Comparison of ENCODE assay signal across 8 mouse cellular contexts in the genomic region with DNA sequence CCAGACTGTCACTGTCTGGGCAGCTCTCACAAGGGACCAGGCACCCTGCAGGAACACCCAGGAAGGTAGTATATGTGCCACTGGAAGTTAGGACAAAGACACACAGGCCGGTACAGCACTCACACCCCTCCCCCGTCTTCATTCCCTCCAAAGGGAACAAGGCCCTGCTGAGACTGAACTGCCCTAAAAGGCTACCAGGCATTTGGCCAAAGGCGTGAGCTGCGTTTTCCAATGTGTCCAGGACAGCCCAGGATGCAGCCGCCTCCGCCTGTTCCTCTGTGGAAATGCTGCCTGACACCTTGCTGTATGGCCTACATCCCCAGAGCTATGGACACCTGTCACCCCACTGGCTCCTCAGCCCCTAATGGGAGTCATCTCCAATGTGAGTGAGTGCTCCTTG. TPM values are rescaled to one million over a fixed set of nuclear protein-coding genes. Genes with fewer than 3 reads are reported as not detected.
DNase-seq lines count a peak whose midpoint lies in the region; ATAC-seq and TF ChIP-seq lines count a peak whose summit lies in the region.
"Had no signal": no experiment of that assay in that cellular context is flagged by ENCODE, and none has a peak within 500 bp of the region (broad histone marks: within the 10 kb centered on the region; RNA-seq: fewer than 3 reads in every experiment).

No protein-coding gene starts in this region.

- H3K27ac ChIP-seq in gastrocnemius, adult 2 months = peak overlapping the region; percentile 86
- H3K27ac ChIP-seq in hindbrain, embryonic 16.5 days (ENCODE audit: low read depth, low read length) = 0 out of 2 replicates have a peak overlapping the region, but pooled peaks have one; percentile 17
- H3K27ac ChIP-seq in lung, embryonic 15.5 days = peak overlapping the region; percentile 80
- H3K27ac ChIP-seq: liver, embryonic 15.5 days had no signal

- no peaks in the 10 kb centered on the region for H3K9me3 ChIP-seq in hindbrain, embryonic 16.5 days (ENCODE audit: control insufficient read depth, low read length)
- no peaks in the 10 kb centered on the region for H3K9me3 ChIP-seq in lung, embryonic 15.5 days
- H3K9me3 ChIP-seq: liver, embryonic 15.5 days had no signal

- peak; percentile 56; the same call in 1 of the 2 replicates for ATAC-seq in hindbrain, embryonic 16.5 days
- ATAC-seq in lung, embryonic 15.5 days (ENCODE audit: borderline replicate concordance, extremely low read depth, low FRiP score, low TSS enrichment) = peak; percentile 52

- peak overlapping the region; percentile 40 for H3K4me3 ChIP-seq in gastrocnemius, adult 2 months
- H3K4me3 ChIP-seq in hindbrain, embryonic 16.5 days (ENCODE audit: low read length) = no peak overlapping the region
- no peak overlapping the region for H3K4me3 ChIP-seq in lung, embryonic 15.5 days
- H3K4me3 ChIP-seq: liver, embryonic 15.5 days had no signal

- no peaks in the 10 kb centered on the region for H3K27me3 ChIP-seq in hindbrain, embryonic 16.5 days (replicated peaks; ENCODE audit: control insufficient read depth, insufficient read depth, low read length)
- H3K27me3 ChIP-seq in lung, embryonic 15.5 days = no peaks in the 10 kb centered on the region
- H3K27me3 ChIP-seq: liver, embryonic 15.5 days had no signal

- peak; percentile 6; the same call in 1 of the 2 replicates for TF ChIP-seq CTCF in gastrocnemius, adult 2 months (IDR thresholded peaks at IDR 0.05)

- H3K4me1 ChIP-seq in hindbrain, embryonic 16.5 days (ENCODE audit: control insufficient read depth, insufficient read depth, low read depth, low read length) = peaks cover 28% of the 10 kb centered on the region
- H3K4me1 ChIP-seq in lung, embryonic 15.5 days = peaks cover 54% of the 10 kb centered on the region

- H3K9ac ChIP-seq in hindbrain, embryonic 16.5 days (ENCODE audit: low read depth, low read length) = no peak overlapping the region
- H3K9ac ChIP-seq in lung, embryonic 15.5 days = no peak overlapping the region
- H3K9ac ChIP-seq: liver, embryonic 15.5 days had no signal

- 37% methylated on average over 6 of the region's 6 CpGs for WGBS in hindbrain, embryonic 16.5 days
- 37% methylated on average over 6 of the region's 6 CpGs for WGBS in lung, embryonic 15.5 days

- H3K4me2 ChIP-seq in hindbrain, embryonic 16.5 days (ENCODE audit: low read length) = no peak overlapping the region
- no peak overlapping the region for H3K4me2 ChIP-seq in lung, embryonic 15.5 days
- H3K4me2 ChIP-seq: liver, embryonic 15.5 days had no signal

- intact Hi-C loops in gastrocnemius, adult 2 months (cut with DNase I) = no loop called here

- no peaks in the 10 kb centered on the region for H3K36me3 ChIP-seq in hindbrain, embryonic 16.5 days (ENCODE audit: control insufficient read depth, insufficient read depth, low read length)
- H3K36me3 ChIP-seq in lung, embryonic 15.5 days = no peaks in the 10 kb centered on the region
- H3K36me3 ChIP-seq: liver, embryonic 15.5 days had no signal

- DNase-seq in MN1 (ENCODE audit: low spot score) = peak; percentile 92
- DNase-seq in adipocyte (ENCODE audit: low spot score) = peak; percentile 93
- peak; percentile 84 for DNase-seq in gastrocnemius, adult 2 months
- DNase-seq in liver = no peak
- DNase-seq in spleen, postnatal 14 days (ENCODE audit: low spot score in 2 of 2) = no peak

RNA-seq across cellular contexts. Expression of a gene that starts 31.3 kb away (rescaled TPM):
- 10 to 100 TPM in 1 of 2 experiments, 1 to 10 TPM in 1; 6.8 to 10.0 TPM for total RNA-seq in gastrocnemius, adult 2 months (2021)
- 19.1 and 21.2 TPM in 2 replicates for polyA plus RNA-seq in hindbrain, embryonic 16.5 days (2015; fragmentation: Nextera tagmentation; extraction: Ambion mirVana)
- 19.3 and 19.9 TPM in 2 replicates for polyA plus RNA-seq in lung, embryonic 15.5 days (2015; fragmentation: Nextera tagmentation; extraction: Ambion mirVana)

RNA-seq across cellular contexts. Expression of a gene that starts 42.2 kb away (rescaled TPM):
- total RNA-seq in gastrocnemius, adult 2 months (2021) = 1 to 10 TPM; 7.2 to 9.3 TPM
- polyA plus RNA-seq in hindbrain, embryonic 16.5 days (2015; fragmentation: Nextera tagmentation; extraction: Ambion mirVana) = 31.0 and 33.8 TPM in 2 replicates
- 20.3 and 26.0 TPM in 2 replicates for polyA plus RNA-seq in lung, embryonic 15.5 days (2015; fragmentation: Nextera tagmentation; extraction: Ambion mirVana)

RNA-seq across cellular contexts. Expression of a gene that starts 50.3 kb away (rescaled TPM):
- 1,000 to 10,000 TPM in 1 of 2 experiments, 100 to 1,000 TPM in 1; 819 to 1,877 TPM for total RNA-seq in gastrocnemius, adult 2 months (2021)
- polyA plus RNA-seq in hindbrain, embryonic 16.5 days (2015; fragmentation: Nextera tagmentation; extraction: Ambion mirVana) = 0.30 and 0.57 TPM in 2 replicates
- polyA plus RNA-seq in lung, embryonic 15.5 days (2015; fragmentation: Nextera tagmentation; extraction: Ambion mirVana) = 0.25 TPM in 1 of 2 replicates, not detected in the other
- polyA plus RNA-seq: liver, embryonic 15.5 days had no signal

RNA-seq across cellular contexts. Expression of a gene that starts 52.8 kb away (rescaled TPM):
- 1,000 to 10,000 TPM; 1,971 to 4,216 TPM for total RNA-seq in gastrocnemius, adult 2 months (2021)
- polyA plus RNA-seq in hindbrain, embryonic 16.5 days (2015; fragmentation: Nextera tagmentation; extraction: Ambion mirVana) = 12.2 and 19.8 TPM in 2 replicates
- polyA plus RNA-seq in lung, embryonic 15.5 days (2015; fragmentation: Nextera tagmentation; extraction: Ambion mirVana) = 12.4 and 15.9 TPM in 2 replicates

Comparison
In these comparisons a context has a peak if more than half of its experiments do, and no peak if none do; other contexts are left out.
1. DNase-seq: peak in MN1 (single experiment), adipocyte (single experiment) and gastrocnemius, adult 2 months (single experiment); none in liver (single experiment) and spleen, postnatal 14 days (0 of 2).
2. H3K27ac ChIP-seq: peak in every context shown above with its lines; median percentile 86 in gastrocnemius, adult 2 months; 80 in lung, embryonic 15.5 days; 17 in hindbrain, embryonic 16.5 days.